In genomic region chr1:83803345-83804041, GRCm38 (mm10) we compare ENCODE assay signal across 31 mouse cellular contexts.
"Had no signal": no experiment of that assay in that cellular context is flagged by ENCODE, and none has a peak within 500 bp of the region (broad histone marks: within the 10 kb centered on the region; RNA-seq: fewer than 3 reads in every experiment).

No protein-coding gene starts in this region.

- H3K36me3 ChIP-seq: heart, embryonic 12.5 days; heart, embryonic 13.5 days; heart, embryonic 15.5 days; hindbrain, embryonic 10.5 days; hindbrain, embryonic 12.5 days; hindbrain, embryonic 13.5 days; hindbrain, embryonic 15.5 days; kidney, embryonic 15.5 days had no signal

- ATAC-seq: hindbrain, embryonic 16.5 days; hindbrain, postnatal 0 days; inflammation-experienced regulatory T-cells, adult 6 months had no signal

- H3K27ac ChIP-seq: heart, adult 2 months; heart, embryonic 13.5 days; heart, embryonic 15.5 days; hindbrain, embryonic 10.5 days; hindbrain, embryonic 12.5 days; hindbrain, embryonic 13.5 days; hindbrain, embryonic 14.5 days; hindbrain, embryonic 15.5 days; hindbrain, postnatal 0 days; kidney, embryonic 15.5 days; kidney, postnatal 0 days; layer of hippocampus, adult 2 months; left cerebral cortex, adult 2 months had no signal

- H3K4me2 ChIP-seq: heart, embryonic 11.5 days; heart, embryonic 12.5 days; heart, embryonic 13.5 days; heart, embryonic 15.5 days; hindbrain, embryonic 12.5 days; hindbrain, embryonic 13.5 days; hindbrain, embryonic 14.5 days; hindbrain, embryonic 15.5 days; kidney, embryonic 15.5 days had no signal

- H3K9ac ChIP-seq: heart, embryonic 12.5 days; heart, embryonic 13.5 days; heart, embryonic 15.5 days; hindbrain, embryonic 12.5 days; hindbrain, embryonic 13.5 days; hindbrain, embryonic 14.5 days; hindbrain, embryonic 15.5 days; kidney, embryonic 15.5 days had no signal

- H3K9me3 ChIP-seq: heart, embryonic 12.5 days; heart, embryonic 13.5 days; heart, embryonic 15.5 days; hindbrain, embryonic 10.5 days; hindbrain, embryonic 12.5 days; hindbrain, embryonic 13.5 days; hindbrain, embryonic 15.5 days; kidney, embryonic 15.5 days had no signal

- H3K4me3 ChIP-seq: heart, adult 2 months; heart, embryonic 12.5 days; heart, embryonic 13.5 days; heart, embryonic 15.5 days; hindbrain, embryonic 10.5 days; hindbrain, embryonic 12.5 days; hindbrain, embryonic 13.5 days; hindbrain, embryonic 15.5 days; kidney, embryonic 15.5 days; layer of hippocampus, adult 2 months; left cerebral cortex, adult 2 months had no signal

- H3K4me1 ChIP-seq: heart, embryonic 12.5 days; heart, embryonic 13.5 days; heart, embryonic 15.5 days; hindbrain, embryonic 10.5 days; hindbrain, embryonic 12.5 days; hindbrain, embryonic 13.5 days; hindbrain, embryonic 15.5 days; kidney, embryonic 15.5 days had no signal

- H3K27me3 ChIP-seq: heart, embryonic 12.5 days; heart, embryonic 13.5 days; heart, embryonic 15.5 days; hindbrain, embryonic 12.5 days; hindbrain, embryonic 13.5 days; hindbrain, embryonic 15.5 days; kidney, embryonic 15.5 days had no signal

- DNase-seq: heart, adult 2 months; heart, postnatal 10 days; heart, postnatal 14 days; heart, postnatal 36 days; heart, postnatal 4 days; kidney, adult 11 months; kidney, adult 18-20 months; kidney, adult 8-10 months; kidney, adult 9 months; kidney, postnatal 10 days; kidney, postnatal 14 days; kidney, postnatal 25 days; kidney, postnatal 4 days; layer of hippocampus, adult 9-11 months; layer of hippocampus, postnatal 36 days had no signal
